Mouse (Mus musculus): Measurements from ENCODE around the gene 1520401A03Rik. TPM values are rescaled to one million over a fixed set of nuclear protein-coding genes. Genes with fewer than 3 reads are reported as not detected.
"Not testable (repeated sequence)": the region's sequence is repeated elsewhere in the genome, so short reads cannot be mapped to it uniquely, and the experiment has no call there.

Gene 1520401A03Rik
- total RNA-seq (2022): under 1 TPM; 0.16 to 0.81 (median 0.32) TPM

DNA sequence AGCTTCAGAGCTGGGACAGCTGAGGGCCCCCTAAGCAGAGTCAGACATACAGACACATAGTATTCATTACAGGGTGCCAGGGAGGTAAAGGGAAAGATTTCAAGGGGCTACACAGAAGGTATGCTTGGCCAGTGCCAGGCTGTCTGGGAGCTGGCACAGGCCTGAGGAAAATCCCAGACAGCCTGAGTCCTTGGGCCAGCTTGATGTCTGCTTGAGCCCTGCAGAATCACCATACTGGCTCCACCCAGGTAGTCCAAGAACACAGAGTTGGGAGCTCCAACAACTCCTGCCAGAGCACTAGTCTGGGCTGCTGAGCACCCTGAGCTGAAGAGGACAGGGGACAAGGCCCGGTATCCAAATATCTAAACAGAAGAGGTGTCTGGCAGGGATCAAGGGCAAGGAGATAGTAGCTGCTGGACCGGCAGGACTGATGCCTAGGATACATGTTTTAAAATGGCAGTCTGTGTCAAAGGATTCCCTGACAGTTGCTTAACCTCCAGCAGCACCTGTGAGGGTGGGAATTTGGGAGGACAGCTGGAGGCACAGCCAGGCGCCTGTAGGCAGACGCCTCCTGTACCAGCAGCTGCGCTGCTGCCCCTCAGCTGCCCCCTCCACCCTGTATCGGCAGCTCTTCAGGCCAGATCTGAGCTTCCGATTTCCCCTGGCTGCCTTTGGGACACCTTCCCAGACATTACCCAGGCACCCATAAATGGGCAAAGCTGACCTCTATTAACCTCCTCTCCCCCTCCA, at the start of gene 1520401A03Rik:
TSS of gene 1520401A03Rik (minus strand) at position 408 of the 750 bp plus-strand sequence.
- no peak for DNase-seq (ENCODE audit: low spot score in 2 of 2)

DNA sequence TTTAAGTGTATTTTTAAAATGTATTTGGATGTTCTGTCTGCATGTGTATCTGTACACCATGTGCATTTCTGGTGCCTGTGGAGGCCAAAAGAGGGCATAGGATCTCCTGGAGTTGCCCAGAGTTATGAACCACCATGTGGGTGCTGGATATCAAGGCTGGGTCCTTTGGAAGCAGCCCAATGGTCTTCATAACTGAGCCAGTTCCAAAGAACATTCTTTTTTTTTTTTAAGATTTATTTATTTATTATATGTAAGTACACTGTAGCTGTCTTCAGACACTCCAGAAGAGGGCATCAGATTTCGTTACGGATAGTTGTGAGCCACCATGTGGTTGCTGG, 49.6 kb upstream of the 1520401A03Rik start:
- DNase-seq (ENCODE audit: low spot score in 2 of 2): not testable (repeated sequence)

DNA sequence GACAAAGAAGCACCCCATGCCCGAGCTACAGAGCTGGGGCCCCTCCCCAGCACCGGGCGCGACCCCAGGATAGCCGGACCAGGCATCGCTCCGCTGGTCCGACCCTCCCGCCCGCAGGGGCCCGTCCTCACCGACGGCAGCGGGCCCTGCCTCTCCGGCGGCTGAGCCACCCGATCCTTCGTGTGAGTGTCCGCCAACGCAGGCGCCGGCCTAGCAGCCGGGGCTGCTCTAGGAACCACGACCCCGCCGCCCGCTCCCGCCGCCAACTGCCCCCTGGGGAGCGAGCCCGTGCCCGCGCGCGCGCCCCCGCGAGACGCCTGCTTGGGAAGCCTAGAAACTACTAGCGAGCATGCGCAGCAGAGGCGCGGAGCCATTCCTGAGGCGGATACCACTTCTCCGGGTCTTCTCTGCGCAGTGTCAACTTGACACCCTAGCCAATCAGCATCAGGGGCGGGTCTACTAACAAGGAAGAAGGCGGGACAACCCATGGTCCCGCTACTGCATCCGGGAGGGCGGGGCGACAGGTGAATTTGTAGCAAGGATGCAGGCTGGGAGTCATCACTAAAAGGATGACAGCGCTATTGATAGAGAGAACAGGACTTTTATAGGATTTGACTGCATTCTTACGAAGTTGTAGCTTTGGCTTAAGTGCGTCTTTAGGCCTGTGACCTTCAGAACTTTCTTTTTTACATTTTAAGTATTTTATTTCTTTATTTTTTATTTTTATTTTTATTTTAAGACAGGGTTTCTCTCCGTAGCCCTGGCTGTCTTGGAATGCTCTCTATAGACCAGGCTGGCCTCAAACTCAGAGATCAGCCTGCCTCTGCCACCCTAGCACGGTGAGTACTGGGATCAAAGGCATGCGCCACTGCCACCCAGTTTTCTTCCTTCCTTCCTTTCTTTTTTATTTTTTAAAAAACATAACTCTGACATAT, 49.0 kb upstream of the 1520401A03Rik start, which contains the start of gene Flywch1:
TSS of gene Flywch1 (minus strand) at position 319 of the 935 bp plus-strand sequence.
- peak; percentile 99 for DNase-seq (ENCODE audit: low spot score in 2 of 2)

DNA sequence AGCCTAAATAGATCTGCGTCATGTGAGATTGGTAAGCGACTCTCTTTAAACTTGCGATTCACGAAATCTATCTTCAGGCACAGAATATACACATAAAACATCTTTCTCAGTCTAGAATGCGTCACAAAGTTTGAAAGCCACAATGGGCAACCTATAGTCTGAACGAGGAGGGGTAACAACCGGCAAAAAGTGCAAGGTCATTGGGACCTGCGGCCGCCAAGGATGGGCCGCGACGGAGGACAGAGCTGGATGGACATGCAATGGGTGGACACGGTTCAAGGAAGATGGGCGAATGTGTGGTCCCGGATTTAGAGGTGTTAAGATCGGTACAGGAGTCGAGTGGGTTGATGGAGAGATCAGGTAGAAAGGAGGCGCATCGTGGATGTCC, 48.3 kb upstream of the 1520401A03Rik start:
- DNase-seq (ENCODE audit: low spot score in 2 of 2): no peak

DNA sequence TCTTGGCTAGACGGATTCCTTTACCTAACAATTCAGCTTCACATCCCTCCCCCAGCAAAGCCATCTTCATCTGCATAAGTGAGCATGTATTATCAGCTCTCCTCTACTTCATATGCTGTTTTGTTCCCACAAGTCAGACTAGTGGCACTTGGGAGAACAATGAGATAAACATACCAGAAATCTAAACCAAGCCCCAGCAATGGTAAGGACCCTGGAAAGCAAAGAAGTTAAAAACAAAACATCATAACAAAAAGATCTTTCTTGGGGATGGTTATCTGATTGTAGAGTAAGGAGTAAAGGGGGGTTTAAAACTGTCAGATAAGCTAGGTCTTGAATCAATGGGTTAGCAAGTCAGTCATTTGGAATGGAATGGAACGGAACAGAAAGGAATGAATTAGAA, 47.9 kb upstream of the 1520401A03Rik start:
- no peak for DNase-seq (ENCODE audit: low spot score in 2 of 2)

DNA sequence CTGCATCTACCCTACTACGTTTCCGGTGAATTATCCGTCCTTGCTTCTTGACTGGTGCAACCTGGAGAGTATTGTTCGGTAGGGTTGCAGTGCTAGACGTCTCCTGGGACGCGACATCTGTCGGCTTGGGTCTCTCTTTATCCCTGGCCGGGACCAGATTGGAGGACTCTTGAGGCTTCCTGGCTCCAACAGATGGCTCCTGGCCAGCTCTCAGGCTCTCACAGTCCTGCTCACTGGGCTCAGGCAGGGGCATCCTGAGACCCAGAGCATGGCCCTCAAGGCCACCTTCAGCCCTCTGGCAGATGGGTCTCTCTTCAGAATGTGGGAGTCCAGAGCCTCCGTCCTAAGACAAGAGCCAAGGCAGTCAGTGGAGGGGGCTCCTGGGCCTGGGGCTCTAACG, 40.4 kb upstream of the 1520401A03Rik start:
- no peak for DNase-seq (ENCODE audit: low spot score in 2 of 2)

DNA sequence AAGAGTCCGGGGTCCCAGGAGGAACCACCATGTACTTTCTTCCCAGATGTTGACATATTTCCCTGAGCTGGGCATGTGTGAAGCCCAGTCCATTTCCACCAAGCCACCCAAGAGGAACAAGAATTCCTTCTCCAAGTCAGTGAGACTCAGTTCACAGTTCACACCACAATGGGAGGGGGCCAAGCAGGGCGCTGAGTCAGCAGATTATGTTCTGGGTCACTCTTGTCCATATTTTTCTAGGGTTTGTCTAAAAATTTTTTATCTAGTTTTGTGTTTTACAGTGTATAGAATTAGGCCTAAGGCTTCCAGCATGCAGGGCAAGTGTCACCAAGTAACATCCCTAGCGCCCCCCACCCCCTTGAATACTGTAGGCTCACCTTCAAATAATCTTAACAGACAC, 38.6 kb upstream of the 1520401A03Rik start:
- no peak for DNase-seq (ENCODE audit: low spot score in 2 of 2)

DNA sequence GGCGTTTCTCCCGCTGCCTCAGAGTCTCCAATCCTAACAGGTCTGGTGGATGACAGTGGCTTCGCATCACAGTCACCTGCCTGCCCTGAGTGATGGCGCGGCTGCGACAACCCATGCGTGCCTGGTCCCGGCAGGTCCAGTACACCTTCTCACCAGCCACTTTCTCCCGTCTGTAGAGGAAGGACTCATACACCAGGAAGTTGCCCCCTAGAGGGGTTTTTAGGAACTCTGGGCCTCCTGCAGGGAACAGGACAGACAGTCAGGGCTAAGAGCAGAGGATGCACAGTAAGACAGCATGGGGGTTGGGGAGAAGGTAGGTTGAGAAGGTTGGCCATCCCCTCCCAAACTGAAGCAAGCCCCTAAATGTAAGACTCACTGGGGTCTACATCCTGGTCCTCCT, 37.6 kb upstream of the 1520401A03Rik start:
- no peak for DNase-seq (ENCODE audit: low spot score in 2 of 2)

DNA sequence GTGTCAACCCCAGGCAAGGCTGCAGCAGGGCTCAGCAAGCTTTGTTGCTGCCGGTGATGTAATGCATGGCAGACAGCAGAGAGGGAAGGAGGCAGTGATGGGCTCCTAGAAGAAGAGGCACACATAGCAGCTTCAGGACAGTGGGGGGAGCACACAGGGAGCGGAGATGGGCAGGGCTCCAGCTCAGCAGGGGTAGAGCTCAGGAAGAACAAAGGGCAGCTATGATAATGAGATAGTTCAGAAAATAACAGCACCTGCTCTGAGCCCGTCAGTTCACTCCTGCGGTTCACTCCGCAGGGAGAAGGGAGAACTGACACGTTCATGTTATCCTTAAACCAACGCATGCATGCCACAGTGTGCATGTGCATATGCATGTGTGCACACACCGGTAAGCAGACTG, 36.2 kb upstream of the 1520401A03Rik start:
- no peak for DNase-seq (ENCODE audit: low spot score in 2 of 2)

DNA sequence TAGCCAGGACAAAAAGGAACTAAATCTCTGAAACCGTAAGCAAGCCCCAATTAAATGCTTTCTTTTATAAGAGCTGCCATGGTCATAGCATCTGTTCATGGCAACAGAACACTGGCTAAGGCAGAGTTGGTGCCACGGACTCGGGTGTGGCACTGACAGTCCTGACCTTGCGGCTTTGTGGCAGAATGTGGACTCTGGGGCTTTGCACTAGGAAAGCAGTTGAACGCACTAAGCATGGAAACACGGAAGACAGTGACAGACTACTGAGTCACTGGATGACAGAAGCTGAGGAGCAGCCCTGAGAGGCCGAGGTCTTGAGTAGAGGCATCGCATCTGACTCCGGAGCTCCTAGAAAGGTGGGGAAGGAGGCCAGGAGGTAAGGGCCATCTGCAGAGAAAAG, 35.0 kb upstream of the 1520401A03Rik start:
- DNase-seq (ENCODE audit: low spot score in 2 of 2): no peak

DNA sequence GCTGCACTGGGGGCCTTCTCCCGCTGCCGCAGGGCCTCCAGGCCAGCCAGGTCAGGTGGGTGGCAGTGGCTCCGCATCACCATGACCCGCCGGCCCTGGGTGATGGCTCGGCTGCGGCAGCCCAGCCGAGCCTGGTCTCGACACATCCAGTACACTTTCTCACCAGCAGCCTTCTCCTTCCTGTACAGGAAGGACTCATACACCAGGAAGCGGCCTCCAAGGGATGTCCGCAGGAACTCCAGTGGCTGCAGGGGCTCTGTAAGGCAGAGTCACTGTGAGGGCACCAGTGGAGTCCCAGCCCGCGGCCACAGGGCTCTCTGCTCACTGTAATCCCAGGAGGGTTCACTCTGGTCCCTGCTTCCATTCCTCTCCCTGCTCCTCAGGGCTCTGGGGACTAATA, 33.1 kb upstream of the 1520401A03Rik start:
- no peak for DNase-seq (ENCODE audit: low spot score in 2 of 2)

DNA sequence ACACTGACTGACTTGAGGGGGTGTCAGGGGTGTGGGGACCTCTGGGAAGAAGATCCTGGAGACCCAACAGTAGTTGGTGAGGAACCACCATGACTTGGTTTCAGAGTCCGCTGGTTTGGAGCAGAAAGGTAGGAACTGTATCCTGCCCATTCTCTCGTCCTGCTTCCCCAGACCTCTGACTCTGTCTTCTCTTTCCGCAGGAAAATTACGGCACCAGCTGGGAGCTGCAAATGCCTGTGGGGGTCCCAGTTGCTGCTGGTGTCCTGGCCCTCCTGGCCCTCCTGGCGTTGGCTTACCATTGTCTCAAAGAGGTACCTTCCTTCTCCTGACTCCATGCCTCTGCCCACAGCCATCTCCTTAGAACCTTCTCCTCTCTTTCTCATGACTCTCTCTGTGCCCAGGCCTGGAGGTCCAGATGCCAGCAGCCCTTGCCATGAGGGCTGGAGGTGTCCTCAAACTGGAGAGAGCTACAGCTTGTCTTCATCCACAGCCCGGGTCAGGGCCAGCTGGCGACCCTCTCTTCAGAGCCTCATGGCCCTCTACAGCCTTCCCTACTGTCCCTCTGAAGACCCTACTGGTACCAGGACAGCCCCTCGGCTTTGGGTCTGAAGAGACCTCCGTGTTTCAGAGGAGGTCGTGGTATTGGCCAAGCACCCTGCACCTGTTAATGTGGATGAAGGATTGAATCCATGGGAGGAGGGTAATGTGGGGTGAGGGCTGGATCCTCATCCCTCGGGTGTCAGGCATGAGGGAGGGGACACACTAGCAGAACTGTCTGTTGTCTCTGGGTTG, 27.0 kb upstream of the 1520401A03Rik start:
- DNase-seq (ENCODE audit: low spot score in 2 of 2): no peak

DNA sequence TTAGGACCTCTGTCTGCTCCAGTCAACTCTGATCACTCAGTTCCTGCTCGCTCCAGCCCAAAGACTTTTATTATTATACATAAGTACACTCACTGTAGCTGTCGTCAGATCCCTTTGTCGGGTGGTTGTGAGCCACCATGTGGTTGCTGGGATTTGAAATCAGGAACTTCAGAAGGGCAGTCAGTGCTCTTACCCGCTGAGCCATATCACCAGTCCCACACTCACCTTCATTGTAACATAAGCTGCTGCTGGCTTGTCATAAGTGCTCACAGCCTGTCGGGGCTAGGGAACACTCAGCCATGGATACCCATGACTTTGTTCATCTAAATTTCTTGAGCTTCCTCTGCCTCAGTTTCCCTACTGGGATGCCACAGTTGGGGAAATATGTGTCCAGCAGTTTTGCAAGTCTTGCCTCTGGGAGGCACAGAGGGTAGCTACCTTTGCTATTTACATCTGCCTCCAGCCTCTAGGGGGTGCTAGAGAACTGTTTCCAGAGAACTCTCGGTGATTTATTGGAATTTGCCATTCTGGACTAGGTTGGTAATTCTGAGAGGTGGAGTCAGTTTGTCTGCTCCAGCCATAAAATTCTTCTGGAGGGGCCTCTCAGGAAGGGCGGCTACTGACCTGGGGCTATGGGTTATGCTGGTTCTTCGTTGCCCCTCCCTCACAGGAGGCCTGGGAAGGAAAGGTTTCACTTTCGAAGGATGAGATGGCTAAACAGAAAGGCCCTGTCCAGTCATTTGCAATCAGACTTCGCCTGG, 26.2 kb upstream of the 1520401A03Rik start:
- peak in 1 of 2 experiments; percentile 71 for DNase-seq (ENCODE audit: low spot score in 2 of 2)

DNA sequence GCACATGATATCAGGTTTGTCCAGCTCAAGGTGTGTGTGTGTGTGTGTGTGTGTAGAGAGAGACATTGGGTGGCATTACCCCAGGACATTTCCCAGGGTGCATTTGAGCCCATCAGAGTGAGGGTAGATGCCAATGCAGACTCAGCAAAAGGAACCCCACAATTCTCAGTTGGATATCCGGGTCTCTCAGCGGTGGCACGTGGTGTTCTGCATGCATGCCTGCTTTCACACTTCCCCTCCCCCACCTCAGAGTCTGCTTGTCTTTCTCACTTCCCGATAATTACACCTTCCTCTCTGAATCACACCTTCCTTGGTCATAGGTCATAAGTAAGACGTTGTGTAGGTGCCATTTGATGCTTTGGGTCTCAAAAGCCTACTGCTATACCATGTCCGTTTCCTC, 25.4 kb upstream of the 1520401A03Rik start:
- DNase-seq (ENCODE audit: low spot score in 2 of 2): no peak

DNA sequence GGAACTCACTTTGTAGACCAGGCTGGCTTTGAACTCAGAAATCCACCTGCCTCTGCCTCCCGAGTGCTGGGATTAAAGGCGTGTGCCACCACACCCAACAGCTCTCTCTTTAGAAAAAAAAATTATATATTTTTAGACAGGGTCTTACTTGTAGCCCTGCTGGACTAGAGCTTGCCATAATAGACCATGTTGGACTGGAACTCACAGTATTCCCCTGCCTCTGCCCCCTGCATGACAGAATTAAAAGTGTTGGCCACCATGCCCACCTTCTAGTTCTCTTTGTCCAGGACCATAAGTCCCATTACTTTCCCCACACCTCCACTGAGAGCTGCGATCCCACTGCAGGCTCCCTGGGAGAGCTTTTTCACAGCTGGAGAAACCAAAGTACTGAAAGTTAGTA, 24.9 kb upstream of the 1520401A03Rik start:
- no peak for DNase-seq (ENCODE audit: low spot score in 2 of 2)

DNA sequence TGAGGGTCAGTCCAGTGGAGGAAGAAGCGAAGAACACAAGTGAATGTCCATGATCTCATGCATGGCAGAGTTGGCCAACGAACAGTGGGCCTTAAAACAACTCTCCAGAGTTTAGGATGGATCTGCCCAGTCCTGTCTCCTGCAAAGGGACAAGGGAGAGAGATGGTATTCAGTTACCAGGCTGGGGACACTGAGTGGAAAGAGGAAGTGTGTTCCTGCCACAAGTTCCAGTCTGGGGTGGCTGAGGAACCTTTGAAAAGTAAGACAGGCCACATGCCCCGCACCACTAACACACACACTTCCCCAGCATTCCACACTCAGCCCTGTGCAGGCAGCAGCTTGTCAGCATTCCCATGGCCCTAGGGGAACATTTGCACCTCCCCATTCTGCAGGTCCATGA, 24.2 kb upstream of the 1520401A03Rik start:
- no peak for DNase-seq (ENCODE audit: low spot score in 2 of 2)

DNA sequence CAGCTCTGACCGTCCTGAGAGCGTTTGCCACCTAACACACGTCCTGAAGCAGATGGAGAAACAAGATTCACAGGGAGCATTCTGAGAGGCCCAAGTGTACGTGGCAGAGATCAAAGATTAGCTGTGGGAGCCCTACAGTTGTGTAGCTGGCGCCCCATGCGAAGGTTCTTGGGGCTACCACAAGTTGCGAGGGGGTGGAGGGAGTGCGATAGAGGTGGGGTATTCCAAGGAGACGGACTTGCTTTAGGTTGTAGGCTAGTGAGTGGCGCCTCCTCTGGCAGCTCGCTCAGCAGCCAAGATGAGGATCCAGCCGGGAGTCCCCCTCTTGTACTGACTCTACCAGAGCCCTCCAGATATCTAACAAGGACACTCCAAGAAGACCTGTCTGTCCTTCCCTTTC, 23.7 kb upstream of the 1520401A03Rik start:
- no peak for DNase-seq (ENCODE audit: low spot score in 2 of 2)

DNA sequence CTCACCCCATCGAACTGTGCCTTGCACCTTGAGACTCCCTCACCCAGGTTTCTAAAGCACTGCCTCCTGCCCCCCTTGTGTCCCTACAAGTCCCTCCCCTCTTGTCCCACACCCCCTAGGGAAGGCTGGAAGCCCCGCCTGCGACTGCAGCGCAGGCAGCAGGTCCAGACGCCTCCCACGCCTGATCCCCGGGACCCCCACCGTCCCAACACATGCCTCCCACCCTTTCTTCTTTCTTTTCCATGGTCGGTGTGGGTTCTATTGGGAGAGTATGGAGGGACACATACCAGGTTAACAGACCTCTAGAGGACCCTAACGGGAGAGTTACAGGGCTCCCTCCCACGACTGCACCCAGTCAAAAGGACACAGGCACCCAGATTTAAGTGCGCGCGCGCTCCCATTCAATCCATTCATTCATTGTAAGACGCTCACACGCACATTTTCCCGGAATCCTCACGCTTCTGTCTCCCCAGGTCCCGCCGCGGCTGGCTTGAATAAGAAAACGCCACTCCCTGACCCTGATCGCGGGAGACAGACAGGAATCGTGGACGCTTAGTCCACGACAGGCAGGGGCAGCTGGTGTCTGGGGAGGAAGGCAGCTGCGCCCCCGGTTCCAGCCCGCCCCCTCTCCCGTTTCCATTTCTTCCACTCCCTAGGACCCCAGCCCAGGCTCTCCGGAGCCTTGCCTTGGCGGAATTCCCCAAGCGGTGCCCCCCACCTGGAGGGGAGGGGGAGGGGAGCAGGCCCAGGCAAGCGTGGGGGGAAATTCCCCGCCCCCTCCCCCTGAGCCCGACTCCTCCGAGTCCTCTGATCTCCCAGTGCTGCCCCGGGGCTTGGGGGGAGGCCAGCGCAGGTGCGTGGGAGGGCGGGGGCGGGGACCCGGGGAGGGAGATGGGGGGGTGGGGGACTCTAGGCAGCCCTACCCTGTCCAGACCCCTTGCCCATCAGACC, 23.0 kb upstream of the 1520401A03Rik start, which contains the start of gene Kremen2:
TSS of gene Kremen2 (minus strand) at position 533 of the 951 bp plus-strand sequence.
- DNase-seq (ENCODE audit: low spot score in 2 of 2): no peak

DNA sequence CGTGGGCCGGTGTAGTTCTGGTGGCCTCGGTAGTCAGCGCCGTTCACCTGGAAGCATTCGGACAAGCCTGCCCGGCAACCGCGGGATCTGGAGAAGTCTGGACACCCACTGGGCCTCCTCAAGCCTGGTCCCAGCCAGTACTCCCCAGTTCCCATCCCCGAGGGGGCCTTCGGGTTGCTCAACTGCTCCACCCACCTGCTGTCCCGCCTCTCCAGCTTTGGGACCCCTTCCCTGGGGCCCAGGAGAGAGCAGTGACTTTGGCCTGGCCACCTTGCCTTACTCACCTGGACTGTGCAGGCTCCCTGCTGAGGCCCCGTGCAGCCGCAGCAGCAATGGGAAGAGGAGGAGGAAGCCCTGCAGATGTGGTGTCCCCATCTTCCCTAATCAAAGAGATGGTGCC, 22.1 kb upstream of the 1520401A03Rik start:
- DNase-seq (ENCODE audit: low spot score in 2 of 2): no peak

DNA sequence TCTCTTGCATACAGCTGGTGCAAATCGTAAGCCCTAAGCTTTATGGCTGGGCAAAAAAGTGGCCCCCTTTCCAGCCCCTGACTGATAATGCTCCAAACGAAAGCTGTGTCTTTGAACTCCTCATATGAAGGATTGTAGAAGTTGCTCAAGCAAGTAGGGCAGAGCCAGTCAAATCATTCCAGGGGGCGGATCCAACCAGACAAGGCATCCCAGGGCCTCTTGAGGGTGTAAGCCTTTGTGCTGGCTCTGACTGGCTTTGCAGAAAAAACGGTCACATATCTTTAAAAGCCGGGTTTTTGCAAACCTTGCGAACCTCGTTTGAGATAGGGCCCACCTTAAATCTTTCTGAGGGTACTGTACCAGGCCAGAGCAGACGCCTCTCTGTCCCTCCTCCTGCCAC, 21.5 kb upstream of the 1520401A03Rik start:
- DNase-seq (ENCODE audit: low spot score in 2 of 2): no peak
